Mouse (Mus musculus) limb, embryonic 15.5 days (tissue): ENCODE data around the gene 9130213A22Rik. TPM values are rescaled to one million over a fixed set of nuclear protein-coding genes. Genes with fewer than 3 reads are reported as not detected.

ENCODE experiments used
- ATAC-seq: fragments of 200-750 bp; cut with Nextera tagmentation; 2 replicates; pipeline ENCODE4 v1.8.0; 2017; ENCODE audit warnings: low read depth, moderate TSS enrichment; ENCODE audit not compliant: insufficient number of reproducible peaks, low FRiP score, low TSS enrichment
- H3K27ac ChIP-seq: fragments of 300-500 bp; sonication (generic); 2 replicates; pipeline ENCODE4 v1.5.1; 2015; ENCODE audit warnings: moderate library complexity, mild to moderate bottlenecking, inconsistent platforms
- H3K27me3 ChIP-seq: fragments of 300-500 bp; sonication (generic); 2 replicates; pipeline ENCODE4 v1.6.1; 2015; ENCODE audit warnings: inconsistent platforms
- H3K36me3 ChIP-seq: fragments of 300-500 bp; sonication (generic); 2 replicates; pipeline ENCODE4 v1.6.1; 2015; ENCODE audit warnings: inconsistent platforms
- H3K4me1 ChIP-seq: fragments of 300-500 bp; sonication (generic); 2 replicates; pipeline ENCODE4 v1.6.1; 2015; ENCODE audit warnings: inconsistent platforms
- H3K4me2 ChIP-seq: fragments of 300-500 bp; sonication (generic); 2 replicates; pipeline ENCODE4 v1.6.1; 2015; ENCODE audit warnings: mild to moderate bottlenecking, inconsistent platforms
- H3K4me3 ChIP-seq: fragments of 300-500 bp; sonication (generic); 2 replicates; pipeline ENCODE4 v1.5.1; 2015; ENCODE audit warnings: mild to moderate bottlenecking, inconsistent platforms
- H3K9ac ChIP-seq: fragments of 300-500 bp; sonication (generic); 2 replicates; pipeline ENCODE4 v1.6.1; 2015; ENCODE audit warnings: inconsistent platforms
- H3K9me3 ChIP-seq: fragments of 300-500 bp; sonication (generic); 2 replicates; pipeline ENCODE4 v1.6.1; 2016; ENCODE audit warnings: inconsistent platforms
- WGBS: fragments of 180-500 bp; shearing (Covaris S2); methylation state at CpG from one replicate; pipeline ENCODE4 v1.1.7; 2015; 5-methylcytosine and 5-hydroxymethylcytosine counted together
- polyA plus RNA-seq: library from polyadenylated mRNA; unstranded; fragments of >200 nt; fragmentation: Nextera tagmentation; extraction: Ambion mirVana; gene quantifications from 2 replicates; pipeline ENCODE4 v1.2.1, GENCODE M21; 2015

The 9130213A22Rik gene
- polyA plus RNA-seq, 1 experiment from 2014 or later = 0.49 TPM

DNA sequence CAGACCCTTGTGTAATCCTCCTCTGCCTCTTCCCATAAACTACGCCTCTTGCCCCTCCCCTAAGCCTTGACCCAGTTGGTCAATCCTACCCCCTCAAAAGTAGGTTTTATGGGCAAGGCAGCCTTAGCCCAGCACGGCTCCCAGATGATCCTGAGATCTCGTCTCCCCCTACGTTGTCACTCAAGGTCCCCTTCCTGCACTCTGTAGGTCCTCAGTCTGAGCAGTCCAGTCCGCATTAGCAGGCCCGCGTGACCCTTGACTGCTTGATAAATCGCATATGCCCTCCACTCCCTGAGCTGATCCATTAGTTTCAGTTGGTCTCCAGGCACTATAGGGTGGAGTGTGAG lies 12.2 kb upstream of the 9130213A22Rik start:
- no peaks in the 10 kb centered on the region for H3K9me3 ChIP-seq
- 26% methylated on average over 8 of the region's 8 CpGs for WGBS
- ATAC-seq = peak; percentile 49
- H3K27ac ChIP-seq = no peak overlapping the region
- no peaks in the 10 kb centered on the region for H3K27me3 ChIP-seq
- H3K9ac ChIP-seq = no peak overlapping the region
- peak overlapping the region; percentile 50 for H3K4me3 ChIP-seq
- peak overlapping the region; percentile 73 for H3K4me2 ChIP-seq
- H3K4me1 ChIP-seq = peaks cover 12% of the 10 kb centered on the region
- H3K36me3 ChIP-seq = no peaks in the 10 kb centered on the region

DNA sequence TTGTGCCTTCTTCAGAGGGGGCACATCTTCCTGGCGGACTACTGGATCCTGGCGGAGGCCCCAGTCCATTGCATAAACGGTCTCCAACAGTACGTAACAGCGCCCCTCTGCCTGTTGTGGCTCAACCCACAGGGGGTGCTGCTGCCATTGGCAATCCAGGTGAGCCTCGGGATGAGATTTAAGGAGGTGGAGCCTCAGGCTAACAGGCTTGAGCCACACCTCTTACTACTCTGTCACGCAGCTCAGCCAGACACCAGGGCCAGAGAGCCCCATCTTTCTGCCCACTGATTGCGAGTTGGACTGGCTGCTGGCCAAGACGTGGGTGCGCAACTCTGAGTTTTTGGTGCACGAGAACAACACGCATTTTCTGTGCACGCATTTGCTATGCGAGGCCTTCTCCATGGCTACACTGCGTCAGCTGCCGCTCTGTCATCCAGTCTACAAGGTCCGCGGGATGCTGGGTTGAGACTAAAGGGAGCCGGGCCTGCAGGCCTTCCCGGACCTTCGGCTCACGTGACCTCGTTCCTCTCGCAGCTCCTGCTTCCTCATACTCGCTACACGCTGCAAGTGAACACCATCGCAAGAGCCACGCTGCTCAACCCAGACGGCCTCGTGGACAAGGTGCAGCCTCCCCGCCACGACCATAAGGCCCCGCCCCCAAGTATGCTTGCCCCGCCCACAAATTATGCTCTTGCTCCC lies 11.7 kb upstream of the 9130213A22Rik start:
- 2% methylated on average over 34 of the region's 34 CpGs for WGBS
- no peaks in the 10 kb centered on the region for H3K27me3 ChIP-seq
- peaks cover 12% of the 10 kb centered on the region for H3K4me1 ChIP-seq
- H3K4me2 ChIP-seq = peak overlapping the region; percentile 73
- peak; percentile 70 for ATAC-seq
- no peaks in the 10 kb centered on the region for H3K9me3 ChIP-seq
- peak overlapping the region; percentile 31 for H3K9ac ChIP-seq
- H3K36me3 ChIP-seq = no peaks in the 10 kb centered on the region
- peak overlapping the region; percentile 68 for H3K27ac ChIP-seq
- H3K4me3 ChIP-seq = peak overlapping the region; percentile 50

DNA sequence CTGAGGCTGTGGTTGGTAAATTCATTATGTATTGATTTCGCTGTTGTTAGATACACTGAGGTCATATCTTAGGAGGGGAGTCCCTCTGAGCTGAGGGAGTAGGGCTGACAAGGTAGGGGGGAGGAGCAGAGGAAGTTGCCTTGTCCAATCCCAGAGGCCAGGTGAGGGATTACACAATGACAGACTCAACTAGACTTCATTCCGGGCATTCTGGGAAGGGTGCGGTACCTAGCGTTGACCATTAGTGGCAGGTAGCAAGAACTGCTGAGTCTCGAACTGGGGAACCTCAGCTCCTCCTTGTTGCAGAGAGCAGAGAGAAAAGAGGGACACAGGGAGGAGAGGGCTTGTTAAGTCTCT lies 11.2 kb upstream of the 9130213A22Rik start:
- no peaks in the 10 kb centered on the region for H3K36me3 ChIP-seq
- H3K4me3 ChIP-seq = peak overlapping the region; percentile 50
- ATAC-seq = no peak
- H3K27ac ChIP-seq = peak overlapping the region; percentile 68; the same call in 1 of the 2 replicates
- H3K4me2 ChIP-seq = peak overlapping the region; percentile 73
- peaks cover 12% of the 10 kb centered on the region for H3K4me1 ChIP-seq
- H3K9ac ChIP-seq = no peak overlapping the region
- no peaks in the 10 kb centered on the region for H3K9me3 ChIP-seq
- WGBS = 32% methylated on average over 5 of the region's 5 CpGs
- H3K27me3 ChIP-seq = no peaks in the 10 kb centered on the region

DNA sequence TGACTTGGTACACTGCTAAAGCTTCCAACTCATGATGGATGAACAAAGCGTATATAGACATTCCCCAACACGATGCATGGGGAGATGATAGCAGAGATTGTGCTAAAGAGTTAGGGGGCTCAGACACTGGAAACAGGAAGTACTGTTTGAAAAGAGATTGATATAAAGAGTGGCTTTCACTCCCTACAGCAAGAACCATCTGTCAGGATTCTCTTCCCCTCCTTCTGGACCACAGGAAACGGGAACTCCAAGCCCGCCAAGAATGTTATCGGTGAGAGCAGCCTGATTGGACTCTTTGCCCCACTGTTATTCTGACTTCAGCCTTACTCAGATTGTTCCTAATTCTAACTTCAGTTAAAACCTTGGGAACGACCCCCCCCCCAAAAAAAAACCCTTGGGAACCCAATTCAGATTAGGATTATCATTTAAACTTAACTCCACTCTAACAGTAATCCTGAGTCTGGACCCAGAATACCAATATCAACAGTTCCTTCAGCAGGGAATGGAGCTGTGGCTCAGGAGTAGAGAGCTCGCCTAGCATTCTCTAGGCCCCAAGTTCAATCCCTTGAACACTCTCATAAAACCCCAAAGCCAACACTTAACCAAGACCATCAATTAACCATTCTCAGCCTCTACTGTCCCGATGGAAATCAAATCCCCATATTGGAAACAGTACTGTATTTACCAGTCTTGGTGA lies 6.2 kb upstream of the 9130213A22Rik start:
- WGBS = 65% methylated on average over 8 of the region's 8 CpGs

DNA sequence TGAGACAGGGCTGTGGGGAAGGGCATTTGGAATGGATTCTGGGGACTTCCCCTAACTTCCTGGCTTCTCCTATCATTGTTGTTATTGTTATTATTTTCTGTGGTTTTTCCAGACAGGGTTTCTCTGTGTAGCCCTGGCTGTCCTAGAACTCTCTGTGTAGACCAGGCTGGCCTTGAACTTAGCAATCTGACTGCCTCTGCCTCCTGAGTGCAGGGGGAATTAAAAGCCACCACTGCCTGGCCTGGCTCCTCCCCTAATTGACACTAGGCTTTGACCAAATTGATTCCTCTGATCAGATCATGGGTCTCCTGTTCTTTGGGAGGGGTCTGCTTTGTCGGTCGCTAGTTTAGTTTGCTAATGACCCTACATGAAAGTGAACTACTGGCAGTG lies 4.3 kb upstream of the 9130213A22Rik start:
- no peaks in the 10 kb centered on the region; the same call in 1 of the 2 replicates for H3K27me3 ChIP-seq
- no peaks in the 10 kb centered on the region for H3K36me3 ChIP-seq
- no peak overlapping the region for H3K27ac ChIP-seq
- H3K9ac ChIP-seq = 0 out of 2 replicates have a peak overlapping the region, but pooled peaks have one; percentile 47
- no peak for ATAC-seq
- no peaks in the 10 kb centered on the region for H3K9me3 ChIP-seq
- peak overlapping the region; percentile 79 for H3K4me2 ChIP-seq
- no peak overlapping the region for H3K4me3 ChIP-seq
- H3K4me1 ChIP-seq = peaks cover 19% of the 10 kb centered on the region
- 38% methylated on average over 2 of the region's 2 CpGs for WGBS

More for the DNA sequence above, 6.2 kb upstream of the 9130213A22Rik start:
- no peaks in the 10 kb centered on the region for H3K36me3 ChIP-seq
- ATAC-seq = no peak
- H3K27ac ChIP-seq = no peak overlapping the region
- H3K9ac ChIP-seq = no peak overlapping the region
- H3K4me2 ChIP-seq = no peak overlapping the region
- H3K9me3 ChIP-seq = no peaks in the 10 kb centered on the region
- no peaks in the 10 kb centered on the region; the same call in 1 of the 2 replicates for H3K27me3 ChIP-seq
- peaks cover 12% of the 10 kb centered on the region for H3K4me1 ChIP-seq
- no peak overlapping the region for H3K4me3 ChIP-seq

DNA sequence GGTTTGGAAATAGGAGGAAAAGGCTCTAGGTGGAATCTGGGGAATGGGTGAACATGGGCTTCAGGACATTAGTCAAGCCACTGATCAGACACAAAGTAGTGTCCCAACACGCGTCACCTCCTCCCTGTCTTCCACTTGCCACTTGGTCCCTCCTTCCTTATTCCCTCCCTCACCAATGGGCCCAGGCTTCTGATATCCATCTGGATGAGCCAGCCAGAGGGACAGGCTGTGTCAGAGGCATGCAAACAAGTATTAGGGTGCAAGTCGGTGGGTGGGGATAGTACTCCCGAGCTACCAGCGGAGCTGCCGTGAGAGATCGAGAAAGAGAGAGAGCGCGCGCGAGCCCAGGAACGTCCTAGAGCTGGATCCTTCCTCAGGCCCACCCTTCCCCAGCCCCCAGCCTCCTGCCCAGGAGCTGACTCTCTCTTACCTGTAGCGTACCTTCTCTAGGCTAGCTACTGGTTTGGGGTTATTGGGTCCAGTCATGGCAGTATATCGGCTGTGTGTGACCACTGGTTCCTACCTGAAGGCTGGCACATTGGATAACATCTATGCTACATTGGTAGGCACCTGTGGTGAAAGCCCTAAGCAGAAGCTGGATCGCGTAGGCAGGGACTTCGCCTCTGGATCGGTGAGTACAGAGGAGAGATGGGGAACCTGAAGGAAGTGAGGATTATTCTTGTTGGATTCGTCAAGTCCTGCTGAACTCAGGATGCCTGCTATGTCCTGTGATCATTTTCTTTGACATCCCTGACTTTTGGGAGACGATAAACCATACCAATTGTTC lies 3.7 kb upstream of the 9130213A22Rik start:
- Histone ChIP-seq H3K27ac (peak overlapping the region; percentile 86), H3K9ac (peak overlapping the region; percentile 47), H3K4me1 (peaks cover 25% of the 10 kb centered on the region), H3K36me3 (no peaks in the 10 kb centered on the region), H3K4me3 (peak overlapping the region; percentile 57), H3K27me3 (no peaks in the 10 kb centered on the region; the same call in 1 of the 2 replicates), H3K9me3 (no peaks in the 10 kb centered on the region), H3K4me2 (peak overlapping the region; percentile 79)
- no peak for ATAC-seq
- 14% methylated on average over 20 of the region's 20 CpGs for WGBS

DNA sequence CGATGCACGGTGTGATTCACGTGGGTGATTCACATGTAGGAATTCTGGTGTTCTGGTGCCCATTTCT lies 3.3 kb upstream of the 9130213A22Rik start, which contains the start of gene Aloxe3:
Gene Aloxe3, plus strand, starts transcription at position 45 of the 67 bp plus-strand sequence.
- H3K4me1 ChIP-seq = peaks cover 30% of the 10 kb centered on the region
- H3K27ac ChIP-seq = peak within 1 kb of the TSS; percentile 86
- no peaks in the 10 kb centered on the region for H3K36me3 ChIP-seq
- H3K4me2 ChIP-seq = peak within 1 kb of the TSS; percentile 79
- H3K9me3 ChIP-seq = no peaks in the 10 kb centered on the region
- no peaks in the 10 kb centered on the region; the same call in 1 of the 2 replicates for H3K27me3 ChIP-seq
- 0% methylated on average over 3 of the region's 3 CpGs for WGBS
- H3K9ac ChIP-seq = peak within 1 kb of the TSS; percentile 47
- peak within 1 kb of the TSS; percentile 57 for H3K4me3 ChIP-seq
- no peak for ATAC-seq

DNA sequence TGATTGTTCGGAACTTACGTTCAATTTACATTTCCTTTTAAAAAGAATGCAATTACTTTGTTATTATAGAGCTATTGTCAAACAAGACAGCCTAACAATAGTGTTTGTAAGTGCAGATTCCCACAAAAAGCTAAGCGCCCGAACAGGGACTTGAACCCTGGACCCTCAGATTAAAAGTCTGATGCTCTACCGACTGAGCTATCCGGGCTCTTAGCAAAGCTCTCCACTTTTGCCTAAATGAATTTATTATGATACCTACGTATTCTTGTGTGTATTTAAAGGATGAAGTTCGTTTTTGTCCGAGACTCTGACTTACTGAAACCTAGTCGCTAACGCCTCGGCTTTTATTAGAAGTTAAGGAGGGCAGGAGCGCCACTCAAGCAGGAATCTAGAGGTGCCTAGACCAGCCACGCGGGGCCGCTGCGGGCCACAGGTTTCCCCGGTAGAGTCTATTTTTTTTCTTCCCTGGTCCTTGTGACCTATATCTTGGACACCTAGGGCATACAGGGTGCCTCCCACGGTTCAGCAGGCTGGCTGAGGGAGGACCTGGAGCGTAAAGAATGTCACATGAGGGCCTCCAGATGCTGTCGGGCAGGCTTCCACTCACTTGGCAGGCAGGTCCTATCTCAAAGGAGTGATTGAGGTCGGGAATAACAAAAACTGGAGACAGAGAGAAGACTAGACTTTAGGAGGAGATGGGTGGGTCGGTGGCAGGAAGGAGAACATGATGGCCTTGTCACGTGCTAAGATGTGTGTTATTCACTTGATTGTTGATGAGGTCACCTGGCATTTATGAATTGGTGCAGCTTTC lies 2.9 kb upstream of the 9130213A22Rik start:
- H3K9me3 ChIP-seq = no peaks in the 10 kb centered on the region
- H3K36me3 ChIP-seq = no peaks in the 10 kb centered on the region
- H3K4me2 ChIP-seq = peak overlapping the region; percentile 79
- peak overlapping the region; percentile 57 for H3K4me3 ChIP-seq
- no peaks in the 10 kb centered on the region; the same call in 1 of the 2 replicates for H3K27me3 ChIP-seq
- WGBS = under 1% methylated on average over 24 of the region's 24 CpGs
- peak overlapping the region; percentile 86 for H3K27ac ChIP-seq
- peak overlapping the region; percentile 47 for H3K9ac ChIP-seq
- peak; percentile 25; the same call in 1 of the 2 replicates for ATAC-seq
- peaks cover 34% of the 10 kb centered on the region for H3K4me1 ChIP-seq

DNA sequence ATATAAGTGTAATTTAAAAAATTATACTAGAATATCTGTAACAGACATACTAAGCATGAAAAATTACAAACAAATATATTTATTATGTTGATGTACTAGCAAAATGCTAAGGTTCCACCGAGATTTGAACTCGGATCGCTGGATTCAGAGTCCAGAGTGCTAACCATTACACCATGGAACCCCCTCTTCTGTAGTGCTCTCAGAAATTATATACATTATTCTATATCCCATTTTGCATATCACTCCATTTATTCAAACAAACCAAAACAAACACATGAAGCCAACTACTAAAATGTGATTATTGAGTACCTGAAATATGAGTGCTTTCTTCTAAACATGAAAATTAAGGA lies 2.1 kb upstream of the 9130213A22Rik start:
- no peak overlapping the region for H3K27ac ChIP-seq
- no peaks in the 10 kb centered on the region for H3K36me3 ChIP-seq
- no peaks in the 10 kb centered on the region for H3K9me3 ChIP-seq
- H3K27me3 ChIP-seq = peaks cover 2% of the 10 kb centered on the region; the same call in 1 of the 2 replicates
- peak overlapping the region; percentile 97; the same call in 1 of the 2 replicates for H3K4me2 ChIP-seq
- no peak overlapping the region for H3K9ac ChIP-seq
- 0% methylated on average over 3 of the region's 3 CpGs for WGBS
- peak; percentile 42; the same call in 1 of the 2 replicates for ATAC-seq
- H3K4me1 ChIP-seq = peaks cover 41% of the 10 kb centered on the region
- peak overlapping the region; percentile 82 for H3K4me3 ChIP-seq

DNA sequence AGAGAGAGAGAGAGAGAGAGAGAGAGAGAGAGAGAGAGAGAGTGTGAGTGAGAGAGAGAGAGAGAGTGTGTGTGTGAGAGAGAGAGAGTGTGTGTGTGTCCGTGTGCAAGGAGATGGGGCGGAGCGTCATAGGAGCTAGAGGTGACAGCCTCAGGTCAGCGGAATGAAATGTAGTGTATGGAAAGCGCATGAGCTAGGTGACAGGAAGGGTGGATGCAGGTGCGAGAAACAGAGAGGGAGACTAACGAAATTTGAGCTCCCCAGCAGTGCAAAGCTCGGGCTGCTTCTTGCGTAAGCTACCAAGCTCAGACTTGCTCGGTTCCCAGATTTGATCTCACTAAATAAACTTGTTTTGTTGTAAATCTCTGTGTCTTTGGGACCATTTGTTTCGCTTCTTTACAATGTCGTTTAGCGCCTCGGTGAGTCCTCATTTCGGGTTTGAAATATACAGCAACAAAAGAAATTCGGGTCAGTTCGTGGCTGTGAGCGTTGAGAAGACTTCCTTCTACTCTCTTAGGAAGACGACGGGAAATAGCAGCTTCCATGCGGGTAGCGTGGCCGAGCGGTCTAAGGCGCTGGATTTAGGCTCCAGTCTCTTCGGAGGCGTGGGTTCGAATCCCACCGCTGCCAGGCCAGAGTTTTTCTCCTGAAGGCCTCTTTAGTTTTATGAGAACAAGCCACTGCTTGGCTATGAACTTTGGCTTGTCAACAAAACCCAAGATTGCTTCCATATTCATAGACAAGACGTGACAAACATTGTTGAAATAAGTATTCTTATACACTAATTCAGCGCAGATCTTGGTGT lies 1.5 kb upstream of the 9130213A22Rik start:
- H3K27ac ChIP-seq = peak overlapping the region; percentile 95
- H3K9ac ChIP-seq = peak overlapping the region; percentile 36
- peak overlapping the region; percentile 82 for H3K4me3 ChIP-seq
- H3K4me1 ChIP-seq = peaks cover 47% of the 10 kb centered on the region
- peaks cover 2% of the 10 kb centered on the region; the same call in 1 of the 2 replicates for H3K27me3 ChIP-seq
- ATAC-seq = peak; percentile 64
- H3K36me3 ChIP-seq = no peaks in the 10 kb centered on the region
- H3K9me3 ChIP-seq = no peaks in the 10 kb centered on the region
- WGBS = under 1% methylated on average over 31 of the region's 31 CpGs
- H3K4me2 ChIP-seq = peak overlapping the region; percentile 97
